11 mouse cellular contexts compared by ENCODE assay signal in the genomic region with DNA sequence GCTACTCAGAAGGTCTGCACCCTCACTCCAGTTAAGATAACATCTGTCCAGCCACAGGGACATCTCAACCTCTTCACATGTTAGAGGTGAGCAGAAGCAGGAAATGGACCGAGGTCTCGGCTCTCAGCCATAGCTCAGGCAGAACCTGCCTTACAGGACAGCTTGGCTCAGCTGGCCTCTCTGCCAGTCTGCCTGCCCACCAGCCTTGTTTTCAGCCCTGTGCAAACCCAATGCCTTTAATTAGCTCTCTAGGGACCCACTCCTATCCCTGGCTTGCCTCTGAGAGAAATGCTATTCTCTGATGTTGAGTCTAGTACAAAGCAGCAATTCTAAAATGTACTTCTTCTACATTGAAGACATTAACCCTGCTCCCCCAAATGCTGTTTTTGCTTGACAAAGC.
A peak's percentile ranks its signal among the peaks of the same experiment; 100 is the strongest.
DNase-seq lines count a peak whose midpoint lies in the region; ATAC-seq lines count a peak whose summit lies in the region.
"Had no signal": no experiment of that assay in that cellular context is flagged by ENCODE, and none has a peak within 500 bp of the region (broad histone marks: within the 10 kb centered on the region; RNA-seq: fewer than 3 reads in every experiment).

No protein-coding gene starts in this region.

- H3K27me3 ChIP-seq in forebrain, embryonic 13.5 days, result no peaks in the 10 kb centered on the region
- no peaks in the 10 kb centered on the region for H3K27me3 ChIP-seq in forebrain, embryonic 15.5 days
- H3K27me3 ChIP-seq in liver, embryonic 15.5 days, result no peaks in the 10 kb centered on the region
- H3K27me3 ChIP-seq: embryonic facial prominence, embryonic 12.5 days had no signal

- DNase-seq in MN1 (ENCODE audit: low spot score), result peak; percentile 29
- DNase-seq in testis, postnatal 10 days (ENCODE audit: low spot score), result no peak
- DNase-seq in spleen, adult 18-20 months, result no peak
- DNase-seq in adrenal gland, adult 2 months, result no peak
- DNase-seq: cerebellum, adult 11 months had no signal

- WGBS in forebrain, embryonic 13.5 days, result 71% methylated on average over 2 of the region's 2 CpGs
- WGBS in forebrain, embryonic 15.5 days, result 66% methylated on average over 2 of the region's 2 CpGs
- 51% methylated on average over 2 of the region's 2 CpGs for WGBS in liver, embryonic 15.5 days (ENCODE audit: insufficient replicate concordance)

- H3K4me1 ChIP-seq in forebrain, embryonic 13.5 days, result peaks cover 46% of the 10 kb centered on the region
- peaks cover 31% of the 10 kb centered on the region for H3K4me1 ChIP-seq in forebrain, embryonic 15.5 days
- peaks cover 91% of the 10 kb centered on the region for H3K4me1 ChIP-seq in liver, embryonic 15.5 days (replicated peaks)

- H3K9me3 ChIP-seq in forebrain, embryonic 13.5 days (replicated peaks), result 0 out of 2 replicates have a peak, but pooled peaks cover 3% of the 10 kb centered on the region
- no peaks in the 10 kb centered on the region for H3K9me3 ChIP-seq in forebrain, embryonic 15.5 days
- H3K9me3 ChIP-seq in liver, embryonic 15.5 days (replicated peaks), result no peaks in the 10 kb centered on the region
- H3K9me3 ChIP-seq: embryonic facial prominence, embryonic 12.5 days; G1E had no signal

- H3K36me3 ChIP-seq in forebrain, embryonic 13.5 days (ENCODE audit: poor library complexity, severe bottlenecking), result peaks cover 15% of the 10 kb centered on the region
- H3K36me3 ChIP-seq in forebrain, embryonic 15.5 days, result no peaks in the 10 kb centered on the region
- peaks cover 62% of the 10 kb centered on the region for H3K36me3 ChIP-seq in liver, embryonic 15.5 days (replicated peaks)
- H3K36me3 ChIP-seq: embryonic facial prominence, embryonic 12.5 days had no signal

- H3K27ac ChIP-seq in forebrain, embryonic 13.5 days, result 0 out of 2 replicates have a peak overlapping the region, but pooled peaks have one; percentile 1
- H3K27ac ChIP-seq in forebrain, embryonic 15.5 days (replicated peaks), result no peak overlapping the region
- peak overlapping the region; percentile 77 for H3K27ac ChIP-seq in liver, embryonic 15.5 days (replicated peaks)
- H3K27ac ChIP-seq: embryonic facial prominence, embryonic 12.5 days had no signal

- H3K9ac ChIP-seq in forebrain, embryonic 13.5 days, result no peak overlapping the region
- no peak overlapping the region for H3K9ac ChIP-seq in forebrain, embryonic 15.5 days (replicated peaks)
- peak overlapping the region; percentile 41 for H3K9ac ChIP-seq in liver, embryonic 15.5 days
- H3K9ac ChIP-seq: embryonic facial prominence, embryonic 12.5 days had no signal

- no peak overlapping the region for H3K4me3 ChIP-seq in forebrain, embryonic 13.5 days
- H3K4me3 ChIP-seq in forebrain, embryonic 15.5 days, result no peak overlapping the region
- H3K4me3 ChIP-seq in liver, embryonic 15.5 days (replicated peaks), result peak overlapping the region; percentile 10; the same call in 1 of the 2 replicates
- H3K4me3 ChIP-seq: embryonic facial prominence, embryonic 12.5 days had no signal

- H3K4me2 ChIP-seq in forebrain, embryonic 13.5 days, result no peak overlapping the region
- H3K4me2 ChIP-seq in forebrain, embryonic 15.5 days (replicated peaks), result no peak overlapping the region
- H3K4me2 ChIP-seq in liver, embryonic 15.5 days, result peak overlapping the region; percentile 56
- H3K4me2 ChIP-seq: embryonic facial prominence, embryonic 12.5 days had no signal

- ATAC-seq in forebrain, embryonic 13.5 days, result peak; percentile 48; the same call in 1 of the 2 replicates
- no peak for ATAC-seq in forebrain, embryonic 15.5 days (replicated peaks)
- ATAC-seq in erythroid progenitor cell, adult 5-6 weeks (replicated peaks; ENCODE audit: low FRiP score, poor library complexity, severe bottlenecking), result 0 out of 2 replicates have a peak, but pooled peaks have one; percentile 15
- peak; percentile 51 for ATAC-seq in liver, embryonic 15.5 days (ENCODE audit: insufficient read depth)
